Mouse (Mus musculus) MEL (cell line): ENCODE data around the gene Lsp1.

Experiments
- CTCF ChIP-seq, 3 experiments: IDR thresholded peaks in 2 of 3; conservative IDR thresholded peaks in 1 of 3; 2 replicates each; pipeline ENCODE4 v1.5.1; 2011 to 2012; ENCODE audit warnings: low read length in 3 of 3, low read depth in 2 of 3, mild to moderate bottlenecking in 2 of 3, improper control_type of control experiment in 1 of 3, inconsistent platforms in 1 of 3, mixed read lengths in 1 of 3, moderate library complexity in 1 of 3; ENCODE audit not compliant: control insufficient read depth in 1 of 3, insufficient read depth in 1 of 3, poor library complexity in 1 of 3, severe bottlenecking in 1 of 3
- E2F4 ChIP-seq: IDR thresholded peaks from 2 replicates; pipeline ENCODE4 v1.6.1; 2011; ENCODE audit warnings: low read depth, low read length, improper control_type of control experiment, borderline replicate concordance
- ELF1 ChIP-seq: IDR thresholded peaks from 2 replicates; pipeline ENCODE4 v1.6.1; 2014; ENCODE audit warnings: low read depth, mild to moderate bottlenecking, inconsistent platforms, low read length, improper control_type of control experiment, moderate library complexity
- EP300 ChIP-seq, 2 experiments: IDR thresholded peaks; 2 replicates each; pipeline ENCODE4 v1.6.1; 2011; ENCODE audit warnings: improper control_type of control experiment in 2 of 2, low read length in 2 of 2, low read depth in 1 of 2, mild to moderate bottlenecking in 1 of 2
- GATA1 ChIP-seq: IDR thresholded peaks from 2 replicates; pipeline ENCODE4 v1.6.1; 2011; ENCODE audit warnings: low read depth, low read length, improper control_type of control experiment
- KAT2A ChIP-seq: conservative IDR thresholded peaks from 2 replicates; pipeline ENCODE4 v1.6.1; 2012; ENCODE audit warnings: low read depth, low read length, improper control_type of control experiment, inconsistent platforms
- NRF1 ChIP-seq: IDR thresholded peaks from 2 replicates; pipeline ENCODE4 v1.6.1; 2014; ENCODE audit warnings: low read depth, mild to moderate bottlenecking, inconsistent platforms, low read length, improper control_type of control experiment, moderate library complexity; ENCODE audit not compliant: poor library complexity, insufficient read depth, severe bottlenecking
- POLR2AphosphoS5 ChIP-seq: IDR thresholded peaks from 2 replicates; pipeline ENCODE4 v1.6.1; 2012; ENCODE audit warnings: low read depth, borderline replicate concordance, mild to moderate bottlenecking, inconsistent platforms, low read length, moderate library complexity, mixed read lengths
- RCOR1 ChIP-seq: IDR thresholded peaks from 2 replicates; pipeline ENCODE4 v1.6.1; 2012; ENCODE audit warnings: low read depth, mild to moderate bottlenecking, inconsistent platforms, low read length, improper control_type of control experiment
- ZNF384 ChIP-seq: IDR thresholded peaks from 2 replicates; pipeline ENCODE4 v1.6.1; 2012; ENCODE audit warnings: low read depth, mild to moderate bottlenecking, inconsistent platforms, low read length, improper control_type of control experiment

DNA sequence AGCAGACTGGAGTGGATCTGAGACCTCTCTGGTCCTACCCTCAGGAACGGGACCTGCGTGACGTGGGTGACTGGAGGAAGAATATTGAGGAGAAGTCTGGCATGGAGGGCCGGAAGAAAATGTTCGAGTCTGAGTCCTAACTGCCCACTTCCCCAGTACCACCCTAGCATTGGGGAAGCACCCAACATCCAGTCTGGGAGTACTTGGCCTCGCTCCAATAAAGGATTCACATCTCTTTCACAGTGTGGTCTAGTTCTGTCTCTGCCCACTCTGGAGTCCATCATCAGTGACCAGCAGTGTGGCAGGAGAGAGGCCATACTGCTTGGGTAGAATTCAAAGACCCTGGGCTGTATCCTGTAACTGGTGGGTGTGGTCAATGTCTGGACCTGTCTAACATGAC lies 16.4 kb upstream of the Lsp1 start:
- TF ChIP-seq KAT2A = no peak
- no peak for TF ChIP-seq E2F4
- TF ChIP-seq CTCF (IDR thresholded peaks at IDR 0.05 in 2 of 3, conservative IDR thresholded peaks at IDR 0.05 in 1 of 3; ENCODE audit: control insufficient read depth in 1 of 3, insufficient read depth in 1 of 3, low read depth in 2 of 3, low read length in 3 of 3, poor library complexity in 1 of 3, severe bottlenecking in 1 of 3) = no peak
- TF ChIP-seq NRF1 = no peak
- TF ChIP-seq ZNF384 = no peak
- TF ChIP-seq ELF1 = no peak
- TF ChIP-seq GATA1 = no peak
- TF ChIP-seq EP300 (IDR thresholded peaks at IDR 0.05; ENCODE audit: low read depth in 1 of 2, low read length in 2 of 2) = no peak
- TF ChIP-seq POLR2AphosphoS5 = no peak
- no peak for TF ChIP-seq RCOR1
